Mouse (Mus musculus) erythroblast, embryonic 14.5 days (primary cell): ENCODE results near the gene Dpep1. TPM values are rescaled to one million over a fixed set of nuclear protein-coding genes. Genes with fewer than 3 reads are reported as not detected.
"Not testable (repeated sequence)": the region's sequence is repeated elsewhere in the genome, so short reads cannot be mapped to it uniquely, and the experiment has no call there.

Experiments used
- H3K27me3 ChIP-seq: 2 replicates; pipeline ENCODE4 v1.6.1; 2012; ENCODE audit warnings: inconsistent platforms; ENCODE audit not compliant: control insufficient read depth
- H3K36me3 ChIP-seq: 2 replicates; pipeline ENCODE4 v1.6.1; 2012; ENCODE audit warnings: mild to moderate bottlenecking, inconsistent platforms; ENCODE audit not compliant: control insufficient read depth
- H3K4me1 ChIP-seq: 2 replicates; pipeline ENCODE4 v1.6.1; 2012; ENCODE audit warnings: inconsistent platforms; ENCODE audit not compliant: control insufficient read depth
- H3K4me3 ChIP-seq: replicated peaks from 2 replicates; pipeline ENCODE3; 2012; ENCODE audit warnings: moderate library complexity, mild to moderate bottlenecking, inconsistent platforms
- H3K9me3 ChIP-seq: 2 replicates; pipeline ENCODE4 v1.6.1; 2012; ENCODE audit warnings: low read length, inconsistent platforms, mixed read lengths; ENCODE audit not compliant: control insufficient read depth
- GATA1 ChIP-seq: IDR thresholded peaks from 2 replicates; pipeline ENCODE4 v1.6.1; 2012; ENCODE audit warnings: low read length, inconsistent platforms, mixed read lengths
- TAL1 ChIP-seq: IDR thresholded peaks from 3 replicates; pipeline ENCODE4 v1.6.1; 2012; ENCODE audit warnings: low read length, inconsistent platforms, mixed read lengths
- polyA plus RNA-seq: library from polyadenylated mRNA; stranded (reverse); fragments of >175 nt; gene quantifications from 2 replicates; pipeline ENCODE4 v1.2.3, GENCODE M21; 2012

Dpep1 gene
- polyA plus RNA-seq, 1 experiment = not detected

GRCm38 (mm10) chr8:123156070-123156773 is 29.8 kb upstream of the Dpep1 start:
- H3K27me3 ChIP-seq = peaks cover 29% of the 10 kb centered on the region

GRCm38 (mm10) chr8:123157888-123158465 is 28.1 kb upstream of the Dpep1 start, which contains the start of gene Sult5a1:
TSS of gene Sult5a1 (minus strand) at chr8:123158315.
- H3K4me1 ChIP-seq = peaks cover 50% of the 10 kb centered on the region
- peaks cover 27% of the 10 kb centered on the region for H3K27me3 ChIP-seq
- H3K36me3 ChIP-seq = no peaks in the 10 kb centered on the region; the same call in 1 of the 2 replicates
- no peaks in the 10 kb centered on the region for H3K9me3 ChIP-seq
- TF ChIP-seq TAL1 = no peak
- TF ChIP-seq GATA1 = no peak
- H3K4me3 ChIP-seq = peak within 1 kb of the TSS; percentile 26

More at GRCm38 (mm10) chr8:123156070-123156773, 29.8 kb upstream of the Dpep1 start:
- peaks cover 47% of the 10 kb centered on the region for H3K4me1 ChIP-seq
- H3K4me3 ChIP-seq = peak overlapping the region; percentile 28
- TF ChIP-seq GATA1 (peak; percentile 19; the same call in 1 of the 2 replicates), TAL1 (peak; percentile 48; the same call in 2 of the 3 replicates)
- H3K36me3 ChIP-seq = no peaks in the 10 kb centered on the region; the same call in 1 of the 2 replicates
- H3K9me3 ChIP-seq = no peaks in the 10 kb centered on the region

GRCm38 (mm10) chr8:123181391-123181790 is 4.7 kb upstream of the Dpep1 start:
- Histone ChIP-seq H3K27me3 (peaks cover 2% of the 10 kb centered on the region), H3K4me1 (no peaks in the 10 kb centered on the region; the same call in 1 of the 2 replicates), H3K36me3 (no peaks in the 10 kb centered on the region), H3K4me3 (no peak overlapping the region), H3K9me3 (peaks cover 29% of the 10 kb centered on the region)
- no peak for TF ChIP-seq TAL1
- no peak for TF ChIP-seq GATA1

GRCm38 (mm10) chr8:123188006-123188405 is 2.0 kb downstream of the Dpep1 start:
- Histone ChIP-seq H3K36me3 (no peaks in the 10 kb centered on the region), H3K4me3 (no peak overlapping the region), H3K27me3 (peaks cover 14% of the 10 kb centered on the region), H3K4me1 (peaks cover 30% of the 10 kb centered on the region), H3K9me3 (no peaks in the 10 kb centered on the region)
- TF ChIP-seq TAL1 (no peak), GATA1 (no peak)

GRCm38 (mm10) chr8:123188841-123189240 is 2.8 kb downstream of the Dpep1 start:
- Histone ChIP-seq H3K36me3 (no peaks in the 10 kb centered on the region), H3K27me3 (peaks cover 14% of the 10 kb centered on the region), H3K9me3 (no peaks in the 10 kb centered on the region), H3K4me3 (no peak overlapping the region), H3K4me1 (peaks cover 30% of the 10 kb centered on the region)
- TF ChIP-seq TAL1 (no peak), GATA1 (no peak)

- Histone ChIP-seq H3K4me3 (no peak overlapping the region), H3K9me3 (no peaks in the 10 kb centered on the region), H3K36me3 (no peaks in the 10 kb centered on the region), H3K4me1 (peaks cover 31% of the 10 kb centered on the region), H3K27me3 (peaks cover 18% of the 10 kb centered on the region)
- TF ChIP-seq GATA1 (no peak), TAL1 (no peak)
Measured at GRCm38 (mm10) chr8:123190678-123191077, 4.6 kb downstream of the Dpep1 start.

- peaks cover 39% of the 10 kb centered on the region for H3K4me1 ChIP-seq
- H3K27me3 ChIP-seq = peaks cover 15% of the 10 kb centered on the region
- no peaks in the 10 kb centered on the region for H3K36me3 ChIP-seq
Measured at GRCm38 (mm10) chr8:123191908-123192307, 5.9 kb downstream of the Dpep1 start.

GRCm38 (mm10) chr8:123193771-123194170 is 7.7 kb downstream of the Dpep1 start:
- Histone ChIP-seq H3K4me3 (no peak overlapping the region), H3K36me3 (no peaks in the 10 kb centered on the region), H3K4me1 (peaks cover 44% of the 10 kb centered on the region), H3K9me3 (peaks cover 8% of the 10 kb centered on the region), H3K27me3 (peaks cover 6% of the 10 kb centered on the region)
- TF ChIP-seq TAL1 (no peak), GATA1 (no peak)

More at GRCm38 (mm10) chr8:123191908-123192307, 5.9 kb downstream of the Dpep1 start:
- TF ChIP-seq TAL1 (no peak), GATA1 (no peak)
- no peak overlapping the region for H3K4me3 ChIP-seq
- peaks cover 2% of the 10 kb centered on the region for H3K9me3 ChIP-seq

- not testable (repeated sequence) for H3K4me3 ChIP-seq
- H3K27me3 ChIP-seq = peaks cover 18% of the 10 kb centered on the region
Measured at GRCm38 (mm10) chr8:123197016-123197415, 11.0 kb downstream of the Dpep1 start.

More at GRCm38 (mm10) chr8:123197016-123197415, 11.0 kb downstream of the Dpep1 start:
- peaks cover 21% of the 10 kb centered on the region for H3K4me1 ChIP-seq
- H3K9me3 ChIP-seq, H3K36me3 ChIP-seq: not testable (repeated sequence)
